Mouse (Mus musculus) fat pad, adult 2 months (tissue): ENCODE measurements at regions not wholly inside any gene's neighbourhood (a gene's known extent, or its start where the extent isn't known, plus 50 kb on each side); places are given as distances from the start of the nearest gene placed in this dataset.

Experiments used
- DNase-seq: peaks from one replicate; pipeline ENCODE4 v3.0.0-alpha.2; 2011; ENCODE audit warnings: low read depth, low spot score; ENCODE audit errors: extremely low read depth

DNA sequence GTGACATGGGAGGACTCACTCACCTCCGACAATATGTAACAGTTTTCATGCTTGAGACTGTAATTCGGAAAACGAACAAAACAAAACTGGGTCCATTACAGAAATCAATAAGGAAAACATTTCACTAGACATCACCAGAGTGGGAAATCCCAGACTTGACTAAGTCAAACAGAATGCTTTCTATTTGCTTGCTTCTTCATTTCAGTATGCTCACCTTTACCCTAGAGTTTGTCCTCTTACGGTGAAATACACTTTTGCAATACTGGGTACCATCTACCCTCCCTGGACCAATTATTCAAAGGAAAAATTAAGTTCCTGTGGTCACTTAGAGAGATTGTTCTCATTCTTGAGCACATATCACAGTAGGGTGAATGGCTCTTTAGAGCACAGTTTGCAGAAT, 613.4 kb upstream of the 4930412O13Rik start:
- DNase-seq = no peak

DNA sequence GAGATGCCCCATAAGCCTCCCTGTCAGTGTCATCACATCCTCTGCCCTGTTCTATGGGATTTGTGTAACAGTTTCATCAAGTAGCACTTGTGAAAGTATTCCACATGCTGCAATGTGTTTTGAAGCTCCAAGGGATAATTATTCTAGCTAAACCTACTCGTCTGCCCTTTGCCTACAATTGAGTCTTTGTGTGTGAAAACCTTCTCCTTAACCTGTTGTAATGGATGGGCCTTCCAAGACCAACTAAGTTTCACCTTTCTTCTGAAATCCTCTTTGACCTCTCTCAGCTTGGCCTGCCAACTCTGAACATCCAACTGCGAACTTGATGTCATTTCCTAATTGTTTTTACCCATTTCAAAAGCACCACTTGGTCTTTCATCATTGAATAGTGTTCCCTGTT, 597.6 kb upstream of the 4930412O13Rik start:
- DNase-seq = peak; percentile 99

DNA sequence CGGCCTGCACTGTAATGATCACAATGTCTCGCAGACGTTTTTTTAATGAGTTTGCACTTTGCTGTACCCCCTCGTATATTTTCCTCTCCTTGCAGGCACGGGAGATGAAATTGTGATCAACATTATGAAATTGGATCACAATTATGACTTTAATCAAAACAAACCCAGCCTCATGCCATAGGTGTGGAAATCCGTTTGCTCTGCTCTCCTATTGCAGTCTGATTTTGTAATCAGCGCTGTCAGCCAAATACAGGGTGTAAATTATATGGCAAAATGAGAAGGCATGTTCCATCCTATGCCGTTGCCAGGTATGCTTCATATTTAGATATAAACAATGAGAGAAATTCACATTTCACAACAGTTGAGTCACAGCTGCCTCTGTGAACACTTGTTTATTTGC, 595.3 kb upstream of the 4930412O13Rik start:
- DNase-seq = peak; percentile 98

DNA sequence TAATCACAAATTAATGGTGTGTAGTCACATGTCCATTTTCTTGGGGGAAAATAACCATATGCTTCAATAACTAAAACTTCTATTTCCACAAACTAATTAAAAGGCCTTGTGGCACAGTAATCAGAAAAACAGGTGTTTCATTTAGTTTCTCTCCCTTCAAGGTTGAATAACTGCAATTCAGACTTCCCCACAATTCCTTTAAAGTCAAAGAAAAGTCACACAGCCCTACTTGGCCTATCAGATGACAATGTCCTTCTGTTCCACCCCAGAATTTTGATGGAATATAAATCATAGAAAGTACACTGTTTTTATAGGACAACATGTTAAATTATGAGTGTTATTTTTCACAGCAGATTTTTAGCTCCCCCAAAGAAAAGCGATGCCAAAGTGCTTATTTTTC, 594.0 kb upstream of the 4930412O13Rik start:
- no peak for DNase-seq

DNA sequence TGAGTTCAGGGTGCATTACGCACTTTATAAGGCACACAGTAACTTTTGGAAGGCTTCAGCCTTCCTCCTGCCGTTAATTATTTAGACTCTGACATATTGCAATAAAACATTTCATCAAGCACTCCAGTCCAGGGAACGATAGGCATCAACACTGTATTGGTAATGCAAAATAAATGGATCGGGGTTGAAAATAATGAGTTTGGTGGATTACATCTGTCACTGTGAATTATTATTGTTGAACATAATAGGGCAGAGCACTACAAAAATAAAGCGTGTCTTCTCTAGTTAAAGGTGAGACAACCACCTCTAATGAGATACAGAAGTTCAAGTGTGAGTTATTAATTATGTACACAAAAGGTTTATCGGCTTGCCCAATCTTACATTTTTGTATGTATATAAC, 593.4 kb upstream of the 4930412O13Rik start:
- DNase-seq = peak; percentile 83

DNA sequence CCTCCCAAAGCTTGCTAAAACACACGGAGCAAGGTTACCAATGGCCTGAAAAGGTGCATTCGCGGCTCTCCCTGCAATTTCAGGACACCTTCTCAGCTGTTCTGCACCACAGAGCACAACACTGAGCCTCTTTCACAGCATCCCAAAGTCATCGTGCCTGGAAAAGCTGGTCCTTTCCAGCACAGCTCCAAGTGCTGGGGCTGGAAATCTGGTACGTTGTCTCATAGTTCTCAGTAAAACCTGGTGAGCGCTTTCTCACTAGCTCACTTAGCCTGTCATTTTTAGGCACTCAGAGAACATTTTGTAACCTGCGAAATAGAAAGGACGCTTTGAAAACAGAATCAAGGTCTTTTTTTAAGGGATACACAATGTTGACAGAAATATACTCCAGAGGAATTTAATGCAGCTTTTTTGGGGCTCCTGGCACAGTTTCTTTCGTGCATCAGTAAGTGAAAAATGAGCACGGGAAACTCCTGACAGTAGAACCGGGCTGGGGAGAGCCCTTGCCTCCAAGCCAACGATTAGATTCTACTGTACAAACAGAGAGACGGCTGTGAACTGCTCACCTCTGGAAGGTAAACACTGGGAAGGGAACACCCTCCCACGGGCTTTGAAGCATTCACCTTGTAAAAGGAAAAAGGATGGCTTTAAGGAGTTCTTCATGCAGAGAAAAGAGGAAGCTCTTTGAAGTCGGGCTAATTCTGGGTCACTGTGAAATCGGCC, 549.3 kb upstream of the 4930412O13Rik start:
- DNase-seq = no peak

DNA sequence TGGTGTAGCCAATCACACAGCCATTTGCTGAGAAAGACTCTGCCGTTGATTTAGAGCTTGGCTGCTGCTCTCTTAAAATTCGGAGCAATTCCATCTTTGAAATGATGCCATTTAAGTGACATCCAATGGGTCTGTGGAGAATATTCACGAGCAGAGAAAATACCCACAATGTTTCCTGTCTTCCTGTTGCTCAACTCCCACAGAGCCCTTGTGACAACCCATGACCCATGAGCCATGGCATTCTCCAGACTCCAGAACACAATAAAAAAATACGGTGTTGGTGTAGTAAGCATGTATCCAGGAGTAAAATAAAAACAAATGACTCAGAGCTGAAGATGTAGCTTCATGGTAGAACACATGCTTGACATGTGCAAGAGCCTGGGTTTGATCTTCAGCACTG, 532.1 kb upstream of the 4930412O13Rik start:
- no peak for DNase-seq

DNA sequence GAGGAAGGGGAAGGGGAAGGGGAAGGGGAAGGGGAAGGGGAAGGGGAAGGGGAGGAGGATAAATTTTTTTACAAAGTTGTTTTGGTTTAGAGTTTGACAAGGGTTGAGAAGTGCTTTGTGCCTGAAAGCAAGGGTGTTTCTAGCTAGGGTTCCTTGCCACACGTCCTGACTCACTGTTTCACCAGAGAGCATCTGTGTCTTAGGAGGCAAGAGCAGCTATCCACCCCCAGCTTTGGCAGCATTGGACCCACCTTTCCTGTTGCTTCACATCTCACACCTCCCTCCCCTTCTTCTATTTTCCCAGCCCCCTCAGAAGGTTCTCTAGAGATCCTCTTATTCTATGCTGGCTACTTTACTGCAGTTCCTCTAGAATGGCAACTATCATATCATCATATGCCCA, 531.1 kb upstream of the 4930412O13Rik start:
- no peak for DNase-seq

DNA sequence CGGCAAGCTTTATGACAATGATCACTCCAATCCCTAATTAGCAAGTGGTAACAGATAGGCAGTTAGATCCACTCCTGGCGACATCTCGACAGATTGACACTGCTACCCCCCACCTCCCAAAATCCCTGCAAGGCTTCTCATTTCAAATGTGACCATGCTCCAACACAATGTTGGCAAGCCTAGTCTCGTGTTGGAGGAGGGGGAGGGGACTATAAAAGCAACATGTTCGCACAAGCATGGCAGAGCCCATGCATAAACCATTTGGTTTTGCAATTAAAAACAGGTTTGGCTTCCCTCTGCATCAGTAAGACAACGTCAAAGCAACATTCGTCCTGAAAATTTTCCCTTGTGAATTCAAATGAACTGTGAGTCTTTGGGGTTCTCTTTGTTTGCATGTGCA, 528.9 kb upstream of the 4930412O13Rik start:
- DNase-seq = no peak

DNA sequence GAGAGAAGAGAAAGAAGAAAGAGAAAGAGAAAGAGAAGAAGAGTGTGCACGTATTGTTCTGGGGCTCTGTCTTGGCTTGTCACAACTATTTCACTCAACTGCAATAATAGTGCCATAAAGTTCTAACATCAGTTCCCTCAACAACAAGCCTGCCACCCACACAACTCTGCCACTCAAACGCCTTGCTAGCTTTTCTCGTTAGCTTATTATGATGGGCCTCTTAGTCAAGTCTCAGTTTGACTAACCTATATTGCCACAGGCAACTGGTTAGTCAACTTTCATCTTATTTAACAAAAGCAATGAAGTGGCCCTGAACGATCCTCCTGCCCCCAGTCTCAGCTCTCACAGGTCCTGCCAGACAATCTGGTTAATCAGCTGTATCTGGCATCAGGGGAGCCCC, 521.0 kb upstream of the 4930412O13Rik start:
- peak; percentile 97 for DNase-seq

DNA sequence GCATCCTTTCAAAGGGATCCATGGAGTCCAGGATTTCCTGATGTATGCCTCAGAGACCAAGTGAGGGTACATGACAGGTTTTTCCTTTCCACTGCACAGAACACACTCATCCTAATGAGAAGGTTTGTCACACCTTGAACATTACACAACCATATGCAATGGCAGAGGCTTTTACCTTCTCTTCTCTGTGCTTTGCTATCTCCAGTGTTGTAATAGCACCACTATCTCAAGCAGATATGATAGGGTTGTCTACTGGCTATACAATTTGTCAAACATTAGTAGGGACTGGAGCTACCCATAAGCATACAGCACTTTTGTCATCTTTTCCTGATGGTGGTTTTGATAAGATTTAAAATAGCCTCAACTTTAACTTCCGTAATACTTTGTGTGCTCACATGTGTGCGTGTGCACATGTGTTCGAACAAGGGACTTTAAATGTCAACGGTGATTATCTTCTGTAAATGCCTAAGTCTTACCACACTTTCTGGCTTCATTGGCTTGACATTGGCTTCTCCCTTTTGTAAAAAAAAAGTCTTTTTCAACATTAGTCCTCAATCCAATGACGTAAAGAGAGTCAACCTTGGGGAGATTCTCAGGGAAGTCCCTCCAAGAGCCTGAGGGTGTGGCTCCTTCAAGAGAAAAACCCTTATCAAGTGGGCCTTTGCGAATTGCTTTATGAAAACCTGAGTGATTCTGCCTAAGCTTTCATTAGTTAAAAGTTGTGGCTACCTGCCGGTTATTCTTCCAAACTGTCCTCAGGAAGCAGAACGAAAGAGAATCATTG, 513.1 kb upstream of the 4930412O13Rik start:
- DNase-seq = no peak

DNA sequence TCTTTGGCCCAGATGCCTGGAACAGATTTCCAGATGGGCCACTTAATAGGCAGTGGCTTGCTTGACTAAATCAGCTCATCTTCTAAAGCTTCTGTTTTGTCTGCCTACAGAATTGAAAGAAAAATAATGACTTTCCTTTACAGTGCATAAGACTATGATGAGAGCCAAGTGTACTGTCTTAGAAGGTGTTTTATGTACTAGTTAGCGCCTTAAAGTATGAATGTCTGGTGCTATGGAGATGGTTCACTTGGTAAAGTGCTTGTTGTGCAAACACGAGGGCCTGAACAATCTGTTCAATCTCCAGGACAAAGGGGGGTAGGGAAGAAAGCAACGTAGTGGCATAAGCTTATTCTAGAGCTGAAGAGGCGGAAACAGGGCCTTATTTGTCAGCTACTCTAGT, 511.5 kb upstream of the 4930412O13Rik start:
- DNase-seq = no peak

DNA sequence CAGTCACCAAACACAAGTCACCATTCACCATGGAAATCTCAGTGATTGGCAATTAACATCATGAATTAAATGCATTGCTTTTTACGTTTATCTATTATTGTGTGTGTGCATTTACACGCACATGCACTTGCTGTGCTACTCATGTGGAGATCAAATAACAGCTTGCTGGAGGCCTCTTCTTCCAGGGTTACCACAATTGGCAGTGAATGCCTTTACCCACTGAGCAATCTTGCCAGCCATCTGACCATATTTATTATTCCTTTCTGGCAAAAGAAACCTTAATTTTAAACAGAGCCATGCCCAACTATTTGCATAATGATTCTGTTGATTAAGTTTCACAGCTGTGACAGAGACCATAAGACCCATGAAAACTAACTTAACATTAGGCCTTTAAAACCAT, 494.5 kb upstream of the 4930412O13Rik start:
- no peak for DNase-seq

DNA sequence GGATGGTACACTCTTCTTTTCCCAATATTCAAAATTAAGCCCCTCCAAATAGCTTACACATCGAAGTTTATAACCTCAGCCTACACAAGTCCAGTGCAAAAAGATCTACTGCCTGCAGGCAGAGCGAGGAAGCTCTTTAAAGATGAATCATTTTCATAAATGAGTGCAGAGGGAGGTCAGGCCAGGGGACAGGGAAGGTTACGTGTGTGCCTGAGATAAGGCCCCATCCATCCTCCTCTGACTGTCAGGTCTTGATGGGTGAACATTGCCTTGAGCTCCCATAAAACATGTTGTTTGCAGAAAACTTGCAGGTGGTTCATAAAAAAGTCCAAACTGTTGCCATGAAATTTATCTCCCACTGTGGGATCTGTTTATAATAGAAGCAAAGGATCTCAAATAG, 493.0 kb upstream of the 4930412O13Rik start:
- no peak for DNase-seq

DNA sequence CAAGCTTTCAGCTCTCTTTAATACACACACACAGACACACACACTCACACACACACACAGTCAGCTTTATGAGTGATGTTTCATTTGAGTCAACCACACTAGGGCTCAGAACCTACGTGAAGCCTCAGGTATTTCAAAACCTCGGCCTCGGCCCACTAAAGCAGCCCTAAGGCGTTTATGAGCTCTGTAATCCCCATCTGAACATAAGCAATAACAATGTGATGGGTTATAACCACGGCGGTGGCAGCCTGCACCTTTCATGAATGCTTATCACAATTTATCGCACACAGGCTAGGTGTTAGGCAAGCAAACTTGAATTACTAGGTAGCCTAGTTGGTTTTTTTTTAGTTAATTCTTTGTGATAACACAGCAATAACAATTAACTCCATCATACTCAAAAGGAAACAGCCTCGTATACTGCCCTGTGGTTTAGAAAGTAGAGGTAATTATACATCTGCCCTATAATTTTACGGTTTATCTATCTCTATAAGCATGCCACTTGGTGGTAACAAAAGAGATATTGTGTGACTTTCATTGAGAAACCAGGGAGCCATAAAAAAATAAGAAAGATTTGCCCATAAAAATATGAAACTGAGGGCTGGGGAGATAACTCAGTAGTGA, 485.6 kb upstream of the 4930412O13Rik start:
- DNase-seq = peak; percentile 64

DNA sequence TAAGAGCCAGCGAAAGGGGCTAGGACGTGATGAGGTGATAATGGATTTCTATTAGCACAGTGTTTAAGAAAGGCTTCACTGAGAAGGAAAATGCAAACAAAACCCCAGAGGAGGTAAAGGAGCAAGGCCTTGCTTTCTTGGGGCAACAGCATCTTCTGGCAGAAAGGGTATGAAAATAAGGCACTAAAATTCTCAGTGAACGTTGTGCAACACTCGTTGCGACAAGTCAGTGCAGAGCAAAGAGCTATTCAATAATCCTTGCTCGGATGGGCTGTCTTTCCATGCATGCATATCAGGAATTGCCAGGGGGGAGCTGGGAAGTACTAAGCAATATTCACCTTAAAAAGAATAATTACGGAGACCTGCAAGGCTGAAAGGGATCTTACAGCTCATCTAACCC, 479.6 kb upstream of the 4930412O13Rik start:
- peak; percentile 97 for DNase-seq

DNA sequence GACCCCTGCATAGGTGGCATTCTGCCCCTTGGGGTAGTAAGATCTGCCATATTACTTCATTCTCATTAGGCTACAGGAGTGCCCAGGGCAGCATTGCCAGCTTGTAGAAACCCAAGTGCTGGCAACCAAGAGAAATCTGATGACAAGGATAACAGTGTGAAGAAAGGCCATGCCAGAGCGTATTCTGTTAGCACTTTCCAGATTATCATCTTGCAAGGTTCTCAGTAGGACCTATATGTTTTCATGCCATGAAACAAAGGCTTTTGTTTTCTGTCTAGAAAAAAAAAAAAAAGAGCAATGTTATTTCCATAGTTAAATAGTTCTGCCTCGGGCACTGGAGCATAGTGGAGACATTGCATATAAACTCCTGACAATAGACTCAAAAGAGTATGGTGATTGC, 478.8 kb upstream of the 4930412O13Rik start:
- peak; percentile 96 for DNase-seq

DNA sequence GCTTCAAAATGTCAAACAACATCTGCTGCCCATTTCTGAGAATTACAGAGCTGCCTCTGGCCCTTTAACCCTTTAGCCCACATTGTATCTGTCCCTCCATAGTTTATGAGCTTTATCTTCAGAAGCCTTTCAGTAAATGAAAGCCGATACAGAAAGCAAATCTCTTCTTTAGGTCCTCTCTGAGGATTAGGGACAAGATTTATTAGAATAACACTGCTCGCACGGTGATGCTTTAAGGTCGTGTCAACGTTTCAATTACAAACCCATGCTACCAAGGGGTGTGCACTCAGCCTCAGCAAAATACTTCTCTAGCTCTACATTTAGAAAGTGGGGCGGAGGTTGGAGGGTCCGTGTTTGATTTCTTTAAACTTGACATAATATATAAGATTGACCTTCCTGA, 472.0 kb upstream of the 4930412O13Rik start:
- no peak for DNase-seq

DNA sequence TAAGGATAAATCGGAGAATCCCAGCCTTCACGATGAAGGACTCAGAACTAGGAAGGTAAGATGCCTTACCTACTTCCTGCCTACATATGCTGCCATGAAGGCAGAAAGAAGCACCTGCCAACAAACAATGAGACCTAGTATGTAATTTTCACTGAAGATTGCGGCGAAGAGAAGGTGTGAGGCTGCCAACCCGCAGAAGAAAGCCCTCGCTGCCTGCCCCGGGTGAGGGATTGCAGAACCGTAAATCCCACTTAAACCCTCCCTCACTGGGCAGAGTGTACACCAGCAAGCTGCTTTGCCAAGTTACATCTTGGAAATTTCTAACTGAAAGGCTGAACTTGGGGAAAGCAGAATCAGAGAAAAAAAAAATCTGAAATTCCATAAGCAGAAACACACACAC, 458.4 kb upstream of the 4930412O13Rik start:
- DNase-seq = peak; percentile 81

DNA sequence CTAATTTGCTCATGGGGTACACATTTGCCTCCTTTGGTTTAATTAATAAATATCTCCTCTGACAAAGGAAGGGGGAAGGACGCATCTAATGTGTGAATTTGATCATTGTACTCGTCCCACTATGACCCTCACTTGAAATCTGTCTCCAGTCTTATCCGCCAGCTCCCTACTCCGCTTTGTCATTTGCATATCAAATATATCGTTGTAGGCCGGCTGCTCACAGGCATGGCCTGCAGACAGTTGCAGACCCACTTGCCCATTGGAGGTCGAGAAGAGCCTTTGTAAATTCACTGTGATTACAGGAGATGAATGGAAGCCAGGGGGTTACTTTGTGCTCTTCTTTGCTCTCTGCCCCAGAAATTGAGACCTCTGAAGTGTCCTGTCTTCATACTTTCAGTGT, 457.5 kb upstream of the 4930412O13Rik start:
- no peak for DNase-seq

DNA sequence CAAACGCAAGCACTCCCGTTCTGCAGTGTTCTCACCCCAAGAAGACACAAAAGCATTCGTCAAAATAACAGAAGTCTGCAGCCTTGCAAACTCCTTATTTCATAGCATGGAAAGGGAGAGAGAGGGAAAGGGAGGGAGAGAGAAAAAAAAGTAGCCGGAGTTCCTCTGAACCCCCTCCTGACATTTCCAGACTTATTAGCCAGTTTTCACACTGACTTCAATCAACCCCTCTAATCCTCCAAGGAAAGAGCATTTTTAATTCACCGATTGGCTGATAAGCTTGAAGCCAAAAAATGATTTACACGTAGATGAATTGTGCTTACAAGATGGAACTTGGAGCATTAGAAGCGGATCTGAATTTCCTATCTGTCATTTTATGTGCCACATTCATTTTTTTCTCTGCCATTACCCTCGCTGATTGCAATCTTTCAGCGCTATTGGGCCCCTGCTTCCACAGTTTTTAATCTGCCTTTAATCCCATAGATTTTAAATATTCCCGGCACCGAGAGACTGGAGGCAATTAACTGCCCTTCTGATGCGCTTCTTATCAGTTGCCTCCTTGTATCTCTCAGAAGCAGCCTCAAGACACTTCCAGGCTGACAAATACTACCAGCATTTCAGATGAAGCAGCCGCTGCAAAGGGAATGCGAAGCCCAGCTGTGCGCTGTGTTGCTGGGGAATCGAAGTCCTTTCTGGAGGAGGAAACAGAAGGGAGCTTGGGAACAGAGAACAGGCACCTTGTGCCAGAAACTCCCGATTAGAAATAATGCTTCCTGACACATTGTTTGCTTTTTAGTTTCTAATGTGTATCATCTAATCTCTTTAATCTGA, 447.7 kb upstream of the 4930412O13Rik start:
- no peak for DNase-seq
